Mouse (Mus musculus): ENCODE results near the gene Ccr10. TPM values are rescaled to one million over a fixed set of nuclear protein-coding genes. Genes with fewer than 3 reads are reported as not detected.
"Not testable (repeated sequence)": the region's sequence is repeated elsewhere in the genome, so short reads cannot be mapped to it uniquely, and the experiment has no call there.

Ccr10 gene
- polyA plus RNA-seq, 1 experiment from 2014 or later: 0.33 TPM

GRCm38 (mm10) chr11:101124494-101124893 lies 50.7 kb downstream of the Ccr10 start:
- 92% methylated on average over 8 of the region's 8 CpGs for WGBS
- H3K9me3 ChIP-seq (ENCODE audit: control insufficient read depth, low read depth, low read length); H3K4me1 ChIP-seq (ENCODE audit: control insufficient read depth, insufficient read depth, low read length); H3K4me3 ChIP-seq (ENCODE audit: low read depth, low read length); H3K27ac ChIP-seq (ENCODE audit: low read length); H3K9ac ChIP-seq (replicated peaks; ENCODE audit: low read depth, low read length); H3K27me3 ChIP-seq (ENCODE audit: control insufficient read depth, insufficient read depth, low read length); H3K4me2 ChIP-seq (replicated peaks; ENCODE audit: low read depth, low read length); ATAC-seq (ENCODE audit: insufficient number of reproducible peaks, insufficient read depth, low FRiP score, low read depth): not testable (repeated sequence)
- peaks cover 12% of the 10 kb centered on the region; the same call in 1 of the 2 replicates for H3K36me3 ChIP-seq (ENCODE audit: control insufficient read depth, insufficient read depth, low read length)

Small RNA genes within 50 kb of the gene (microRNA-seq; reads per million reads assigned to microRNA genes)
- not detected for gene Gm27626

Other genes with a start within 250 kb of the Ccr10 start
- 43.5 and 44.8 TPM in 2 replicates for gene Stat3, start 235.9 kb downstream of the Ccr10 start, polyA plus RNA-seq (2014; fragmentation: Nextera tagmentation; extraction: Ambion mirVana)
- 136 and 158 TPM in 2 replicates for gene Cavin1, start 204.6 kb downstream of the Ccr10 start, polyA plus RNA-seq (2014; fragmentation: Nextera tagmentation; extraction: Ambion mirVana)
- gene Atp6v0a1, start 166.0 kb downstream of the Ccr10 start, polyA plus RNA-seq (2014; fragmentation: Nextera tagmentation; extraction: Ambion mirVana): 38.4 and 42.0 TPM in 2 replicates
- 11.2 and 14.2 TPM in 2 replicates for gene Naglu, start 105.4 kb downstream of the Ccr10 start, polyA plus RNA-seq (2014; fragmentation: Nextera tagmentation; extraction: Ambion mirVana)
- gene Hsd17b1, start 97.0 kb downstream of the Ccr10 start, polyA plus RNA-seq (2014; fragmentation: Nextera tagmentation; extraction: Ambion mirVana): not detected in 2 replicates
- 37.9 and 41.3 TPM in 2 replicates for gene Coasy, start 92.9 kb downstream of the Ccr10 start, polyA plus RNA-seq (2014; fragmentation: Nextera tagmentation; extraction: Ambion mirVana)
- 36.7 and 46.0 TPM in 2 replicates for gene Mlx, start 88.2 kb downstream of the Ccr10 start, polyA plus RNA-seq (2014; fragmentation: Nextera tagmentation; extraction: Ambion mirVana)
- gene Psmc3ip, start 80.0 kb downstream of the Ccr10 start, polyA plus RNA-seq (2014; fragmentation: Nextera tagmentation; extraction: Ambion mirVana): 29.7 and 36.4 TPM in 2 replicates
- gene Retreg3, start 55.5 kb downstream of the Ccr10 start, polyA plus RNA-seq (2014; fragmentation: Nextera tagmentation; extraction: Ambion mirVana): 8.0 and 9.1 TPM in 2 replicates
- 70.5 and 70.9 TPM in 2 replicates for gene Tubg1, start 55.5 kb downstream of the Ccr10 start, polyA plus RNA-seq (2014; fragmentation: Nextera tagmentation; extraction: Ambion mirVana)
- 3.6 and 4.5 TPM in 2 replicates for gene Tubg2, start 19.5 kb downstream of the Ccr10 start, polyA plus RNA-seq (2014; fragmentation: Nextera tagmentation; extraction: Ambion mirVana)
- gene Cntnap1, start 4.9 kb downstream of the Ccr10 start, polyA plus RNA-seq (2014; fragmentation: Nextera tagmentation; extraction: Ambion mirVana): 2.1 and 2.2 TPM in 2 replicates
- gene Plekhh3, start 4.1 kb downstream of the Ccr10 start, polyA plus RNA-seq (2014; fragmentation: Nextera tagmentation; extraction: Ambion mirVana): 25.6 and 26.0 TPM in 2 replicates
- gene Ezh1, start 51.0 kb upstream of the Ccr10 start, polyA plus RNA-seq (2014; fragmentation: Nextera tagmentation; extraction: Ambion mirVana): 17.7 and 19.1 TPM in 2 replicates
- 123 and 128 TPM in 2 replicates for gene Ramp2, start 70.6 kb upstream of the Ccr10 start, polyA plus RNA-seq (2014; fragmentation: Nextera tagmentation; extraction: Ambion mirVana)
- 153 and 154 TPM in 2 replicates for gene Vps25, start 78.3 kb upstream of the Ccr10 start, polyA plus RNA-seq (2014; fragmentation: Nextera tagmentation; extraction: Ambion mirVana)
- 21.9 and 26.8 TPM in 2 replicates for gene Wnk4, start 85.1 kb upstream of the Ccr10 start, polyA plus RNA-seq (2014; fragmentation: Nextera tagmentation; extraction: Ambion mirVana)
- 0.87 and 1.6 TPM in 2 replicates for gene Cntd1, start 103.6 kb upstream of the Ccr10 start, polyA plus RNA-seq (2014; fragmentation: Nextera tagmentation; extraction: Ambion mirVana)
- gene Coa3, start 103.7 kb upstream of the Ccr10 start, polyA plus RNA-seq (2014; fragmentation: Nextera tagmentation; extraction: Ambion mirVana): 207 and 215 TPM in 2 replicates
- 140 and 144 TPM in 2 replicates for gene Becn1, start 126.8 kb upstream of the Ccr10 start, polyA plus RNA-seq (2014; fragmentation: Nextera tagmentation; extraction: Ambion mirVana)
- 84.6 and 96.2 TPM in 2 replicates for gene Psme3, start 140.8 kb upstream of the Ccr10 start, polyA plus RNA-seq (2014; fragmentation: Nextera tagmentation; extraction: Ambion mirVana)
- 1.3 and 1.8 TPM in 2 replicates for gene Aoc2, start 149.6 kb upstream of the Ccr10 start, polyA plus RNA-seq (2014; fragmentation: Nextera tagmentation; extraction: Ambion mirVana)
- 3.2 TPM in 2 replicates for gene Aoc3, start 155.2 kb upstream of the Ccr10 start, polyA plus RNA-seq (2014; fragmentation: Nextera tagmentation; extraction: Ambion mirVana)
- gene G6pc, start 192.1 kb upstream of the Ccr10 start, polyA plus RNA-seq (2014; fragmentation: Nextera tagmentation; extraction: Ambion mirVana): not detected in 2 replicates
- gene Aarsd1, start 242.2 kb upstream of the Ccr10 start, polyA plus RNA-seq (2014; fragmentation: Nextera tagmentation; extraction: Ambion mirVana): 69.6 and 74.0 TPM in 2 replicates
- 8.5 and 9.8 TPM in 2 replicates for gene Gm27029, start 249.4 kb upstream of the Ccr10 start, polyA plus RNA-seq (2014; fragmentation: Nextera tagmentation; extraction: Ambion mirVana)
- gene Rundc1, start 249.6 kb upstream of the Ccr10 start, polyA plus RNA-seq (2014; fragmentation: Nextera tagmentation; extraction: Ambion mirVana): 12.0 and 13.5 TPM in 2 replicates
- 18.0 and 24.1 TPM in 2 replicates for gene Ptges3l, start 249.9 kb upstream of the Ccr10 start, polyA plus RNA-seq (2014; fragmentation: Nextera tagmentation; extraction: Ambion mirVana)

Data from stomach, embryonic 14.5 days (tissue).